Mouse (Mus musculus) C2C12 (cell line): ENCODE results near the gene Cela3a. TPM values are rescaled to one million over a fixed set of nuclear protein-coding genes. Genes with fewer than 3 reads are reported as not detected.

Source experiments
- H3K27me3 ChIP-seq: one replicate; pipeline ENCODE4 v1.6.1; 2011; ENCODE audit not compliant: control insufficient read depth, insufficient read depth, insufficient read length
- H3K36me3 ChIP-seq: one replicate; pipeline ENCODE4 v1.6.1; 2011; ENCODE audit not compliant: control insufficient read depth, insufficient read depth
- H3K4me3 ChIP-seq: one replicate; pipeline ENCODE4 v1.5.1; 2011; ENCODE audit warnings: mild to moderate bottlenecking, control low read depth; ENCODE audit not compliant: poor library complexity, insufficient read depth, severe bottlenecking
- H3K79me2 ChIP-seq: one replicate; pipeline ENCODE4 v1.6.1; 2011; ENCODE audit not compliant: control insufficient read depth, insufficient read depth
- H3K79me3 ChIP-seq: one replicate; pipeline ENCODE4 v1.6.1; 2011; ENCODE audit warnings: low read depth, control low read depth
- H3ac ChIP-seq: one replicate; pipeline ENCODE3; 2011; ENCODE audit warnings: low read depth; ENCODE audit not compliant: control insufficient read depth, insufficient read length
- CEBPB ChIP-seq: IDR thresholded peaks from one replicate; pipeline ENCODE4 v1.6.1; 2011; ENCODE audit warnings: low read depth, mild to moderate bottlenecking, control low read depth, moderate library complexity
- CTCF ChIP-seq: IDR thresholded peaks from one replicate; pipeline ENCODE4 v1.5.1; 2011; ENCODE audit not compliant: control insufficient read depth, insufficient read depth, insufficient read length
- FOSL1 ChIP-seq: IDR thresholded peaks from one replicate; pipeline ENCODE4 v1.8.0; 2011; ENCODE audit warnings: mild to moderate bottlenecking, low read length; ENCODE audit not compliant: poor library complexity, insufficient read depth, severe bottlenecking
- MAX ChIP-seq: IDR thresholded peaks from one replicate; pipeline ENCODE4 v1.6.1; 2011; ENCODE audit warnings: mild to moderate bottlenecking, control low read depth
- MYOD1 ChIP-seq: IDR thresholded peaks from one replicate; pipeline ENCODE4 v1.6.1; 2011; ENCODE audit warnings: low read depth; ENCODE audit not compliant: control insufficient read depth, insufficient read length
- MYOG ChIP-seq: IDR thresholded peaks from one replicate; pipeline ENCODE4 v1.6.1; 2011; ENCODE audit not compliant: control insufficient read depth, insufficient read length; ENCODE audit errors: extremely low read depth
- USF1 ChIP-seq: IDR thresholded peaks from one replicate; pipeline ENCODE4 v1.6.1; 2011; ENCODE audit warnings: low read depth, mild to moderate bottlenecking, control low read depth, moderate library complexity
- polyA plus RNA-seq: library from polyadenylated mRNA; unstranded; fragments of >200 nt; fragmentation: generic; extraction: Trizol; gene quantifications from one replicate; pipeline ENCODE4 v1.2.1, GENCODE M21; 2012; ENCODE audit warnings: missing spikeins

Gene Cela3a
- polyA plus RNA-seq, 1 experiment, result not detected

DNA sequence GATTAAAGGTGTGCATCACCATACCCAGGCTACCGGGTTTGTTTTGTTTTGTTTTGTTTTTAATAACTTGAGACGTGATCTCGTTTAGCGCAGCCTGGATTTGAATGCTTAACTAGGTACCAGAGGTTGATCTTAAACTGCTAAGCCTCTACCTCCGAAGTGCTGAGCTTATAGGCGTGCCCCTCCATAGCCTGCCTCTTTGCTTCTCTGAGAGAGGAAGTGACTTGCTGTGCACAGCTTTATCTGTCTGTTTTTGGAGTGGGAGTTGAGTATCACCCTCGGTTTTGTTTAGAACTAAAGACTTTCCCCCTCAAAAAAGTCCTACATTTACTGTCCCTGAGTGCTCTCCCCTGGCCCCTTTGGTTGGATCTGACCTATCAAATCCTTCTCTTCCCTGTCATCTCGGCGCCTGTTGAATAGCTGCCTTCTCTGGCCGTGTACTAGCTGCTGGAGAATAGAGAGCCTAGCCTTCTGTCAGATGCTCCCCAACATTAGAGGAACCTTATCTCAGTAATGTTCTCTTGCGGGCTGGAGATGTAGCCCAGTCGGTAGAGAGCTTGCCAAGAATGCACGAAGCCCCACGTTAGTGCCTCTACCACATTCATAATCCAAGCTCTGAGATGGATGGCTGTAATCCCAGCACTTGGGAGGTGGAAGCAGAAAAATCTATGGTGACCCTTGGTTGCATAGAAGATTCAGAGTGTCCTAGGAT, 51.1 kb downstream of the Cela3a start:
- Histone ChIP-seq H3K4me3 (no peak overlapping the region), H3K79me2 (peaks cover 41% of the 10 kb centered on the region)

DNA sequence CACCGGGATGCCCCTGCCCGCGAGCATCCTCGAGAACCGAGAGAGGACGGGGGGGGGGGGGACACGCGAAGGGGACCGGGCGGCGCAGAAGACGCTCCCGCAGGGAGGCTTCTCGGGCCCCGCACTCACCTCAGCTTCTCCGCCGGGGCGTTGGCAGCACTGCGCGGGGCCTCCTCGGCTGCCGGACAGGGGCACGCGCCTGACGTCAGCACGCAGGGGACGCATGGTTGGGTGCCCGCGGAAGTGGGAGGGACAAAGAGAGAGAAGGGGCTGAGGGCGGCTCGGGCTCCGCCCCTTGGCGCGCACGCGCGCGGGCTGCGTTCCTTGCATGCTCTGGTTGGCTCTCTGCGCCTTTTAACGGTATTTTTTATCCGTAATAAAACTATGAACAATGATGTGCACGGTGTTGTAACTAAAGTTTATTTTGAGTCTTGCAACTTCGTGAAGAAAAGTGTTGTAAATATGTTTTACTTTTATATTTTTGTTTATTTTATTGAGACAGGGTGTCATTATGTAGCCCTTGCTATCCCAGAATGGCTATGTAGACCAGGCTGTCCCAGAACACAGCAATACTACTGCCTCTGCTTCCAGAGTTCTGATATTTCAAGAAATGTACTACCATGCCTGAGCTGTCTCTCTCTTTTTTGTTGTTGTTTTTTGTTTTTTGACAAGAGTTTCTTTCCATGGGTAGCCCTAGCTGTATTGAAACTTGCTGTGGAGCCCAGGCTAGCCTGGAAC, 51.9 kb downstream of the Cela3a start, which contains the start of gene Cdc42:
TSS of gene Cdc42 (minus strand) at position 204 of the 738 bp plus-strand sequence.
- no peaks in the 10 kb centered on the region for H3K27me3 ChIP-seq
- TF ChIP-seq CEBPB, result no peak
- peak; percentile 93 for TF ChIP-seq MAX
- TF ChIP-seq FOSL1, result no peak
- H3K79me2 ChIP-seq, result peaks cover 48% of the 10 kb centered on the region
- peak within 1 kb of the TSS; percentile 98 for H3ac ChIP-seq
- peaks cover 18% of the 10 kb centered on the region for H3K36me3 ChIP-seq
- H3K4me3 ChIP-seq, result peak within 1 kb of the TSS; percentile 74
- H3K79me3 ChIP-seq, result peaks cover 41% of the 10 kb centered on the region

More for the DNA sequence above, 51.1 kb downstream of the Cela3a start:
- peaks cover 10% of the 10 kb centered on the region for H3K36me3 ChIP-seq
- peaks cover 34% of the 10 kb centered on the region for H3K79me3 ChIP-seq
- no peak overlapping the region for H3ac ChIP-seq
- no peaks in the 10 kb centered on the region for H3K27me3 ChIP-seq
- TF ChIP-seq MYOD1 (no peak), CEBPB (no peak), USF1 (no peak), MYOG (no peak), FOSL1 (no peak), MAX (no peak), CTCF (no peak)

DNA sequence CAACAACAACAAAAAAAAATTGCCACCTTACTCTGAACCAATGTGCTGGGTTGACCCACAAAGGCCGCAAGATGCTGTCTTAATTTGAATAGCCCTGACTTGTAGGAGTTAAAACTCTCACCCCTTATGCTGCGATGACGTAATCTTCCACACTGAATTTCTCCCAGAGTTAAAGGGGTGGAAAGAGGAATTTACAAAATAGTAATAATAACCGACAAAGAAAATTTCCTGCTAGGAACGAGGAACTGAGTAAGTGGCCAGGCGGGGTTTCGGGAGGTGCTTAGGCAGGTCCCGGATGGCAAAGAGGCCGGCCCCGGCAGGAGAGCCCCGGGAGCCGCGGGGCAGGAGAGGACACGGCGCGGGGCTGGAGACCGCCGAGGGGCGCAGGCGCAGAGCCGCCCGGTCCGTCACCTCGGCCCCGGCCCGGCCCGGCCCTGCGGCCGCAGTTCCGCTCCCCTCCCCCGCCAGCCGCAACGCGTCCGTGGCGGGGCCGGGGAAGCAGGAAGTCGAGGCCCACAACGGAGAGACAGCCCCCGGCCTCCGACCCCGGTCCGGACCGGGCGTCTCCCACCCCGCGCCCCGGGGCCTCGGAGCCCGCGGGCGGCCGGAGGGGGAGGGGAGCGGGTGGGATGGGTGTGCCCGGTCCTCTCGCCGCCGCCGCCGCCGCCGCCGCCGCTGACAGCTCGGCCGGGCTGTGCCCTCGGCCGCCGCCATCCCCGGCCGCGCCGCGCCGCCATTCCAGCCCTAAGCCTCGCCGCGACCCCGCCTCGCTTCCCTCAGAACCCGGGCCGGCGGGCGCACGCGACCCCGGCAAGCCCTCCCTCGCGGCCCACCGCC, 52.7 kb downstream of the Cela3a start:
- Histone ChIP-seq H3K79me3 (peaks cover 49% of the 10 kb centered on the region), H3K27me3 (no peaks in the 10 kb centered on the region), H3ac (peak overlapping the region; percentile 98), H3K4me3 (peak overlapping the region; percentile 74), H3K79me2 (peaks cover 56% of the 10 kb centered on the region), H3K36me3 (peaks cover 25% of the 10 kb centered on the region)
- TF ChIP-seq CTCF, result no peak
- peak; percentile 30 for TF ChIP-seq CEBPB

Other genes with a start within 250 kb of the Cela3a start
- 3.3 TPM for gene Wnt4, start 132.3 kb downstream of the Cela3a start, polyA plus RNA-seq
- gene Cdc42, start 52.1 kb downstream of the Cela3a start, polyA plus RNA-seq, result 240 TPM
- gene Cela3b, start 20.7 kb upstream of the Cela3a start, polyA plus RNA-seq, result not detected
- 0.06 TPM for gene 1700013G24Rik, start 43.5 kb upstream of the Cela3a start, polyA plus RNA-seq
- 108 TPM for gene Hspg2, start 59.0 kb upstream of the Cela3a start, polyA plus RNA-seq
- gene Ldlrad2, start 164.8 kb upstream of the Cela3a start, polyA plus RNA-seq, result not detected
- 14.6 TPM for gene Usp48, start 184.0 kb upstream of the Cela3a start, polyA plus RNA-seq